ENCODE assay signal across 18 mouse cellular contexts in the genomic region with DNA sequence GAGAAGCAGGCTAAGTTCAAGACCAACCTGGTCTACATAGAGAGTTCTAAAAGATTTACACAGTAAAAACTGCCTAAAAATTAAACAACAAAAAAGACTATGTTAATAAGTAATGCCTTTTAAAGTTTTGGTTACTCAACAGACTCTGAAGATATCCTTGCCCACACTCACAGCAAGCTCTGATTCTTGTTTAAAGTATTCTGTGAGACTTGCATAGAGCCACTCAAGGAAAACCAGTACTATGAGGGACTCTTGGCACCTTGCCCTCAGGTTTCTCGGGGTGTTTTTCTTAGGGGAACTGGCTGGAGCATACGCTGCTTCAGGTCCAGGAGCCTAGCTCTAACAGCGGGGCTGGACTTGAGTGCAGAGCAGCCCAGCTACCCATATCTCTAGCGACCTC. TPM values are rescaled to one million over a fixed set of nuclear protein-coding genes. Genes with fewer than 3 reads are reported as not detected.
DNase-seq lines count a peak whose midpoint lies in the region; ATAC-seq and TF ChIP-seq lines count a peak whose summit lies in the region.
"Had no signal": no experiment of that assay in that cellular context is flagged by ENCODE, and none has a peak within 500 bp of the region (broad histone marks: within the 10 kb centered on the region; RNA-seq: fewer than 3 reads in every experiment).

No protein-coding gene starts in this region.

- H3K27ac ChIP-seq in lung, embryonic 15.5 days, result peak overlapping the region; percentile 41; the same call in 1 of the 2 replicates
- H3K27ac ChIP-seq in lung, embryonic 16.5 days (ENCODE audit: low read length), result peak overlapping the region; percentile 64
- no peak overlapping the region for H3K27ac ChIP-seq in hindbrain, postnatal 0 days
- H3K27ac ChIP-seq: embryonic facial prominence, embryonic 13.5 days; forebrain, embryonic 12.5 days; heart, embryonic 10.5 days; hindbrain, embryonic 10.5 days had no signal

- no peaks in the 10 kb centered on the region for H3K27me3 ChIP-seq in lung, embryonic 15.5 days
- no peaks in the 10 kb centered on the region for H3K27me3 ChIP-seq in lung, embryonic 16.5 days (ENCODE audit: control insufficient read depth, insufficient read depth, low read depth, low read length)
- no peaks in the 10 kb centered on the region for H3K27me3 ChIP-seq in hindbrain, postnatal 0 days (ENCODE audit: insufficient read depth, low read length)
- H3K27me3 ChIP-seq: embryonic facial prominence, embryonic 13.5 days; forebrain, embryonic 12.5 days had no signal

- H3K4me1 ChIP-seq in lung, embryonic 15.5 days, result no peaks in the 10 kb centered on the region
- H3K4me1 ChIP-seq in lung, embryonic 16.5 days (replicated peaks; ENCODE audit: control insufficient read depth, insufficient read depth, low read length), result no peaks in the 10 kb centered on the region
- no peaks in the 10 kb centered on the region for H3K4me1 ChIP-seq in hindbrain, postnatal 0 days (ENCODE audit: insufficient read depth, low read length)
- H3K4me1 ChIP-seq: hindbrain, embryonic 10.5 days had no signal

- no peak overlapping the region for H3K9ac ChIP-seq in lung, embryonic 15.5 days
- H3K9ac ChIP-seq in lung, embryonic 16.5 days (ENCODE audit: low read length), result no peak overlapping the region
- H3K9ac ChIP-seq in hindbrain, postnatal 0 days (replicated peaks; ENCODE audit: low read length), result no peak overlapping the region
- H3K9ac ChIP-seq: embryonic facial prominence, embryonic 13.5 days; forebrain, embryonic 12.5 days had no signal

- no peak overlapping the region for H3K4me2 ChIP-seq in lung, embryonic 15.5 days
- no peak overlapping the region for H3K4me2 ChIP-seq in lung, embryonic 16.5 days (ENCODE audit: low read depth, low read length)
- H3K4me2 ChIP-seq in hindbrain, postnatal 0 days (ENCODE audit: low read depth, low read length), result no peak overlapping the region
- H3K4me2 ChIP-seq: embryonic facial prominence, embryonic 13.5 days; forebrain, embryonic 12.5 days had no signal

- WGBS in lung, embryonic 15.5 days, result 62% methylated on average over 4 of the region's 4 CpGs
- 60% methylated on average over 4 of the region's 4 CpGs for WGBS in lung, embryonic 16.5 days
- 78% methylated on average over 4 of the region's 4 CpGs for WGBS in hindbrain, postnatal 0 days

- ATAC-seq in lung, embryonic 15.5 days (ENCODE audit: borderline replicate concordance, extremely low read depth, low FRiP score, low TSS enrichment), result no peak
- peak; percentile 35 for ATAC-seq in lung, embryonic 16.5 days (ENCODE audit: low read depth)
- ATAC-seq in hindbrain, postnatal 0 days, result no peak

- peak; percentile 24 to 55 for DNase-seq in lung, adult 18-20 months
- no peak for DNase-seq in lung, postnatal 25 days (ENCODE audit: low spot score)
- peak; percentile 47 for DNase-seq in lung, postnatal 36 days
- no peak for DNase-seq in hindbrain, postnatal 0 days (ENCODE audit: low spot score)
- DNase-seq: adrenal gland, adult 2 months; adrenal gland, postnatal 25 days; cerebellum, adult 18-20 months; cerebellum, adult 9-11 months; cerebellum, postnatal 36 days; gastrocnemius, postnatal 10 days; heart, adult 18-20 months; heart, postnatal 14 days had no signal

- no peak overlapping the region for H3K4me3 ChIP-seq in lung, embryonic 15.5 days
- H3K4me3 ChIP-seq in lung, embryonic 16.5 days (ENCODE audit: low read length), result no peak overlapping the region
- H3K4me3 ChIP-seq in hindbrain, postnatal 0 days (ENCODE audit: low read length), result no peak overlapping the region
- H3K4me3 ChIP-seq: embryonic facial prominence, embryonic 13.5 days; forebrain, embryonic 12.5 days; heart, embryonic 10.5 days; hindbrain, embryonic 10.5 days had no signal

- TF ChIP-seq CTCF in hindbrain, postnatal 0 days (IDR thresholded peaks at IDR 0.05; ENCODE audit: low read depth), result no peak

- no peaks in the 10 kb centered on the region for H3K9me3 ChIP-seq in lung, embryonic 15.5 days
- no peaks in the 10 kb centered on the region for H3K9me3 ChIP-seq in lung, embryonic 16.5 days (ENCODE audit: control insufficient read depth, low read length)
- no peaks in the 10 kb centered on the region for H3K9me3 ChIP-seq in hindbrain, postnatal 0 days (ENCODE audit: low read length)
- H3K9me3 ChIP-seq: embryonic facial prominence, embryonic 13.5 days; forebrain, embryonic 12.5 days; heart, embryonic 10.5 days; hindbrain, embryonic 10.5 days had no signal

- peaks cover 44% of the 10 kb centered on the region for H3K36me3 ChIP-seq in lung, embryonic 15.5 days
- peaks cover 31% of the 10 kb centered on the region for H3K36me3 ChIP-seq in lung, embryonic 16.5 days (ENCODE audit: control insufficient read depth, insufficient read depth, low read length)
- H3K36me3 ChIP-seq in hindbrain, postnatal 0 days (ENCODE audit: insufficient read depth, low read length), result peaks cover 12% of the 10 kb centered on the region

RNA-seq across cellular contexts. Expression of a gene that starts 8.0 kb away (rescaled TPM):
- polyA plus RNA-seq in lung, embryonic 15.5 days (2015; fragmentation: Nextera tagmentation; extraction: Ambion mirVana), result 5.8 and 6.2 TPM in 2 replicates
- 7.9 and 10.3 TPM in 2 replicates for polyA plus RNA-seq in lung, embryonic 16.5 days (2015; fragmentation: Nextera tagmentation; extraction: Ambion mirVana)
- 10.9 and 16.0 TPM in 2 replicates for total RNA-seq in hindbrain, postnatal 0 days (2014; rRNA removed)
- polyA plus RNA-seq in hindbrain, postnatal 0 days (2015; fragmentation: Nextera tagmentation; extraction: Ambion mirVana), result 21.5 and 24.6 TPM in 2 replicates

RNA-seq across cellular contexts. Expression of a gene that starts 30.4 kb away (rescaled TPM):
- 25.9 and 27.7 TPM in 2 replicates for polyA plus RNA-seq in lung, embryonic 15.5 days (2015; fragmentation: Nextera tagmentation; extraction: Ambion mirVana)
- 28.1 and 32.1 TPM in 2 replicates for polyA plus RNA-seq in lung, embryonic 16.5 days (2015; fragmentation: Nextera tagmentation; extraction: Ambion mirVana)
- total RNA-seq in hindbrain, postnatal 0 days (2014; rRNA removed), result 42.8 and 43.5 TPM in 2 replicates
- polyA plus RNA-seq in hindbrain, postnatal 0 days (2015; fragmentation: Nextera tagmentation; extraction: Ambion mirVana), result 28.4 and 28.8 TPM in 2 replicates

RNA-seq across cellular contexts. Expression of a gene that starts 59.8 kb away (rescaled TPM):
- polyA plus RNA-seq in lung, embryonic 15.5 days (2015; fragmentation: Nextera tagmentation; extraction: Ambion mirVana), result 34.0 and 37.6 TPM in 2 replicates
- polyA plus RNA-seq in lung, embryonic 16.5 days (2015; fragmentation: Nextera tagmentation; extraction: Ambion mirVana), result 32.8 and 36.0 TPM in 2 replicates
- 85.4 and 101 TPM in 2 replicates for total RNA-seq in hindbrain, postnatal 0 days (2014; rRNA removed)
- polyA plus RNA-seq in hindbrain, postnatal 0 days (2015; fragmentation: Nextera tagmentation; extraction: Ambion mirVana), result 88.4 and 89.1 TPM in 2 replicates

Comparison
In these comparisons a context has a peak if more than half of its experiments do, and no peak if none do; other contexts are left out.
1. DNase-seq: peak in lung, adult 18-20 months (2 of 2) and lung, postnatal 36 days (single experiment); none in lung, postnatal 25 days (single experiment) and hindbrain, postnatal 0 days (single experiment).